Mouse (Mus musculus): ENCODE results near the gene 1700001P01Rik. TPM values are rescaled to one million over a fixed set of nuclear protein-coding genes. Genes with fewer than 3 reads are reported as not detected.

1700001P01Rik gene
- polyA plus RNA-seq, 1 experiment from 2014 or later, result 0.74 TPM

- Histone ChIP-seq H3K36me3 (peaks cover 88% of the 10 kb centered on the region), H3K4me1 (peaks cover 88% of the 10 kb centered on the region), H3K9me3 (replicated peaks) (no peaks in the 10 kb centered on the region), H3K27ac (peak overlapping the region; percentile 94), H3K27me3 (ENCODE audit: low read depth, poor library complexity, severe bottlenecking) (no peaks in the 10 kb centered on the region), H3K4me3 (peak overlapping the region; percentile 14)
- DNase-seq (ENCODE audit: low spot score), result peak; percentile 64
- WGBS, result 35% methylated on average over 9 of the region's 9 CpGs
Measured at GRCm38 (mm10) chr11:97816916-97817315, 41.2 kb upstream of the 1700001P01Rik start.

- H3K27me3 ChIP-seq (ENCODE audit: low read depth, poor library complexity, severe bottlenecking), result no peaks in the 10 kb centered on the region
- no peak overlapping the region for H3K4me3 ChIP-seq
- no peaks in the 10 kb centered on the region for H3K9me3 ChIP-seq (replicated peaks)
- H3K27ac ChIP-seq, result peak overlapping the region; percentile 94
- peaks cover 87% of the 10 kb centered on the region for H3K36me3 ChIP-seq
- peaks cover 93% of the 10 kb centered on the region for H3K4me1 ChIP-seq
- no peak for DNase-seq (ENCODE audit: low spot score)
- 80% methylated on average over 5 of the region's 5 CpGs for WGBS
Measured at GRCm38 (mm10) chr11:97816176-97816575, 40.5 kb upstream of the 1700001P01Rik start.

- Histone ChIP-seq H3K27me3 (ENCODE audit: low read depth, poor library complexity, severe bottlenecking) (no peaks in the 10 kb centered on the region), H3K4me1 (peaks cover 95% of the 10 kb centered on the region), H3K9me3 (replicated peaks) (no peaks in the 10 kb centered on the region), H3K36me3 (peaks cover 86% of the 10 kb centered on the region), H3K4me3 (no peak overlapping the region), H3K27ac (peak overlapping the region; percentile 94)
- WGBS, result 75% methylated on average over 11 of the region's 11 CpGs
- no peak for DNase-seq (ENCODE audit: low spot score)
Measured at GRCm38 (mm10) chr11:97815736-97816135, 40.0 kb upstream of the 1700001P01Rik start.

GRCm38 (mm10) chr11:97813746-97814515 is 38.2 kb upstream of the 1700001P01Rik start:
- Histone ChIP-seq H3K4me3 (no peak overlapping the region), H3K27me3 (ENCODE audit: low read depth, poor library complexity, severe bottlenecking) (no peaks in the 10 kb centered on the region), H3K9me3 (replicated peaks) (no peaks in the 10 kb centered on the region), H3K36me3 (peaks cover 85% of the 10 kb centered on the region), H3K27ac (no peak overlapping the region), H3K4me1 (peaks cover 98% of the 10 kb centered on the region)
- 90% methylated on average over 17 of the region's 17 CpGs for WGBS
- no peak for DNase-seq (ENCODE audit: low spot score)

GRCm38 (mm10) chr11:97813085-97813484 is 37.4 kb upstream of the 1700001P01Rik start:
- Histone ChIP-seq H3K9me3 (replicated peaks) (no peaks in the 10 kb centered on the region), H3K27ac (peak overlapping the region; percentile 78), H3K4me3 (peak overlapping the region; percentile 13; the same call in 1 of the 2 replicates), H3K4me1 (peaks cover 98% of the 10 kb centered on the region), H3K27me3 (ENCODE audit: low read depth, poor library complexity, severe bottlenecking) (no peaks in the 10 kb centered on the region), H3K36me3 (peaks cover 88% of the 10 kb centered on the region)
- DNase-seq (ENCODE audit: low spot score), result no peak
- 63% methylated on average over 7 of the region's 7 CpGs for WGBS

GRCm38 (mm10) chr11:97812491-97812921 is 36.8 kb upstream of the 1700001P01Rik start:
- 32% methylated on average over 3 of the region's 3 CpGs for WGBS
- H3K36me3 ChIP-seq, result peaks cover 88% of the 10 kb centered on the region
- H3K4me1 ChIP-seq, result peaks cover 98% of the 10 kb centered on the region
- H3K27me3 ChIP-seq (ENCODE audit: low read depth, poor library complexity, severe bottlenecking), result no peaks in the 10 kb centered on the region
- DNase-seq (ENCODE audit: low spot score), result no peak
- peak overlapping the region; percentile 78 for H3K27ac ChIP-seq
- H3K4me3 ChIP-seq, result peak overlapping the region; percentile 13
- H3K9me3 ChIP-seq (replicated peaks), result no peaks in the 10 kb centered on the region

GRCm38 (mm10) chr11:97811569-97812362 is 36.0 kb upstream of the 1700001P01Rik start:
- DNase-seq (ENCODE audit: low spot score), result no peak
- H3K36me3 ChIP-seq, result peaks cover 90% of the 10 kb centered on the region
- no peaks in the 10 kb centered on the region for H3K27me3 ChIP-seq (ENCODE audit: low read depth, poor library complexity, severe bottlenecking)
- H3K27ac ChIP-seq, result peak overlapping the region; percentile 78
- H3K9me3 ChIP-seq (replicated peaks), result no peaks in the 10 kb centered on the region
- H3K4me1 ChIP-seq, result peaks cover 96% of the 10 kb centered on the region
- 48% methylated on average over 12 of the region's 13 CpGs for WGBS
- H3K4me3 ChIP-seq, result peak overlapping the region; percentile 19

- H3K4me3 ChIP-seq, result no peak overlapping the region
- no peaks in the 10 kb centered on the region for H3K27me3 ChIP-seq (ENCODE audit: low read depth, poor library complexity, severe bottlenecking)
- no peaks in the 10 kb centered on the region for H3K9me3 ChIP-seq (replicated peaks)
- H3K4me1 ChIP-seq, result peaks cover 96% of the 10 kb centered on the region
- peaks cover 88% of the 10 kb centered on the region for H3K36me3 ChIP-seq
- H3K27ac ChIP-seq, result no peak overlapping the region
- DNase-seq (ENCODE audit: low spot score), result no peak
- 52% methylated on average over 3 of the region's 3 CpGs for whole genome bisulfite sequencing
Measured at GRCm38 (mm10) chr11:97810970-97811369, 35.3 kb upstream of the 1700001P01Rik start.

GRCm38 (mm10) chr11:97810356-97810755 is 34.6 kb upstream of the 1700001P01Rik start:
- H3K4me3 ChIP-seq, result no peak overlapping the region
- no peaks in the 10 kb centered on the region for H3K27me3 ChIP-seq (ENCODE audit: low read depth, poor library complexity, severe bottlenecking)
- H3K27ac ChIP-seq, result no peak overlapping the region
- peaks cover 82% of the 10 kb centered on the region for H3K36me3 ChIP-seq
- no peak for DNase-seq (ENCODE audit: low spot score)
- H3K4me1 ChIP-seq, result peaks cover 96% of the 10 kb centered on the region
- H3K9me3 ChIP-seq (replicated peaks), result no peaks in the 10 kb centered on the region
- 78% methylated on average over 7 of the region's 7 CpGs for WGBS

GRCm38 (mm10) chr11:97809235-97810121 is 33.8 kb upstream of the 1700001P01Rik start:
- 78% methylated on average over 7 of the region's 7 CpGs for WGBS
- Histone ChIP-seq H3K36me3 (peaks cover 73% of the 10 kb centered on the region), H3K27ac (peak overlapping the region; percentile 59; the same call in 1 of the 2 replicates), H3K4me1 (peaks cover 96% of the 10 kb centered on the region), H3K27me3 (ENCODE audit: low read depth, poor library complexity, severe bottlenecking) (no peaks in the 10 kb centered on the region), H3K9me3 (replicated peaks) (no peaks in the 10 kb centered on the region), H3K4me3 (no peak overlapping the region)
- no peak for DNase-seq (ENCODE audit: low spot score)

GRCm38 (mm10) chr11:97808621-97809234 is 33.0 kb upstream of the 1700001P01Rik start:
- no peaks in the 10 kb centered on the region for H3K27me3 ChIP-seq (ENCODE audit: low read depth, poor library complexity, severe bottlenecking)
- DNase-seq (ENCODE audit: low spot score), result no peak
- H3K9me3 ChIP-seq (replicated peaks), result no peaks in the 10 kb centered on the region
- peaks cover 96% of the 10 kb centered on the region for H3K4me1 ChIP-seq
- H3K36me3 ChIP-seq, result peaks cover 66% of the 10 kb centered on the region
- H3K27ac ChIP-seq, result peak overlapping the region; percentile 59
- 52% methylated on average over 5 of the region's 5 CpGs for WGBS
- H3K4me3 ChIP-seq, result 0 out of 2 replicates have a peak overlapping the region, but pooled peaks have one; percentile 7

GRCm38 (mm10) chr11:97808093-97808492 is 32.4 kb upstream of the 1700001P01Rik start:
- H3K4me3 ChIP-seq, result 0 out of 2 replicates have a peak overlapping the region, but pooled peaks have one; percentile 7
- H3K27me3 ChIP-seq (ENCODE audit: low read depth, poor library complexity, severe bottlenecking), result no peaks in the 10 kb centered on the region
- H3K4me1 ChIP-seq, result peaks cover 92% of the 10 kb centered on the region
- WGBS, result 67% methylated on average over 2 of the region's 2 CpGs
- H3K27ac ChIP-seq, result peak overlapping the region; percentile 59
- H3K9me3 ChIP-seq (replicated peaks), result no peaks in the 10 kb centered on the region
- peaks cover 62% of the 10 kb centered on the region for H3K36me3 ChIP-seq
- DNase-seq (ENCODE audit: low spot score), result no peak
